Mouse (Mus musculus) ES-Bruce4 (cell line): Measurements from ENCODE around the gene Hivep3.

Source experiments
- CTCF ChIP-seq: IDR thresholded peaks from one replicate; pipeline ENCODE4 v1.8.1; 2011; ENCODE audit warnings: low read depth, low read length
- EP300 ChIP-seq: IDR thresholded peaks from 2 replicates; pipeline ENCODE4 v1.6.1; 2011; ENCODE audit warnings: low read depth, low read length; ENCODE audit not compliant: insufficient read depth
- POLR2A ChIP-seq: IDR thresholded peaks from one replicate; pipeline ENCODE4 v1.8.1; 2011; ENCODE audit warnings: low read length; ENCODE audit not compliant: insufficient read depth

- TF ChIP-seq EP300 (no peak), POLR2A (no peak), CTCF (no peak)
These were observed 274.3 kb downstream of the Hivep3 start for GRCm38 (mm10) chr4:120007889-120008288.
